Mouse (Mus musculus) midbrain, postnatal 0 days (tissue): ENCODE results near the gene Fbxo44. TPM values are rescaled to one million over a fixed set of nuclear protein-coding genes. Genes with fewer than 3 reads are reported as not detected.
A peak's percentile ranks its signal among the peaks of the same experiment; 100 is the strongest.

ENCODE experiments used
- ATAC-seq: fragments of 200-750 bp; cut with Nextera tagmentation; 2 replicates; pipeline ENCODE4 v1.8.0; 2017; ENCODE audit warnings: moderate number of reproducible peaks, mild to moderate bottlenecking, moderate TSS enrichment, moderate library complexity; ENCODE audit not compliant: low FRiP score
- DNase-seq: peaks from one replicate; pipeline ENCODE4 v3.0.0-alpha.2; 2015; ENCODE audit warnings: low spot score
- H3K27ac ChIP-seq: fragments of 300-500 bp; sonication (generic); 2 replicates; pipeline ENCODE4 v1.5.1; 2014; ENCODE audit warnings: low read depth, mild to moderate bottlenecking, low read length, mixed read lengths
- H3K27me3 ChIP-seq: fragments of 300-500 bp; sonication (generic); 2 replicates; pipeline ENCODE4 v1.6.1; 2014; ENCODE audit warnings: low read length, control low read depth, mixed read lengths; ENCODE audit not compliant: insufficient read depth
- H3K36me3 ChIP-seq: fragments of 300-500 bp; sonication (generic); 2 replicates; pipeline ENCODE4 v1.6.1; 2014; ENCODE audit warnings: low read length, control low read depth, mixed read lengths; ENCODE audit not compliant: insufficient read depth
- H3K4me1 ChIP-seq: fragments of 300-500 bp; sonication (generic); 2 replicates; pipeline ENCODE4 v1.6.1; 2014; ENCODE audit warnings: mild to moderate bottlenecking, control low read depth, antibody characterized with exemption, low read length, mixed read lengths; ENCODE audit not compliant: insufficient read depth
- H3K4me2 ChIP-seq: fragments of 300-500 bp; sonication (generic); 2 replicates; pipeline ENCODE4 v1.6.1; 2014; ENCODE audit warnings: low read depth, mild to moderate bottlenecking, low read length, mixed read lengths; ENCODE audit not compliant: poor library complexity, severe bottlenecking
- H3K4me3 ChIP-seq: fragments of 300-500 bp; sonication (generic); 2 replicates; pipeline ENCODE4 v1.5.1; 2014; ENCODE audit warnings: low read depth, mild to moderate bottlenecking, low read length, moderate library complexity
- H3K9ac ChIP-seq: fragments of 300-500 bp; sonication (generic); replicated peaks from 2 replicates; pipeline ENCODE4 v1.6.1; 2014; ENCODE audit warnings: mild to moderate bottlenecking, low read length, moderate library complexity, mixed read lengths; ENCODE audit not compliant: poor library complexity, severe bottlenecking
- H3K9me3 ChIP-seq: fragments of 300-500 bp; sonication (generic); 2 replicates; pipeline ENCODE4 v1.6.1; 2016; ENCODE audit warnings: low read length, control low read depth
- CTCF ChIP-seq: IDR thresholded peaks from 2 replicates; pipeline ENCODE4 v1.5.1; 2016; ENCODE audit warnings: antibody characterized with exemption, mild to moderate bottlenecking
- WGBS: fragments of 180-500 bp; shearing (Covaris S2); extraction: QIAGEN DNeasy Blood & Tissue Kit; methylation state at CpG from one replicate; pipeline ENCODE4 v1.1.7; 2014; 5-methylcytosine and 5-hydroxymethylcytosine counted together
- polyA plus RNA-seq: library from polyadenylated mRNA; unstranded; fragments of >200 nt; fragmentation: Nextera tagmentation; extraction: Ambion mirVana; gene quantifications from 2 replicates; pipeline ENCODE4 v1.2.1, GENCODE M21; 2015
- total RNA-seq: library from RNA; depleted of rRNA; stranded (reverse); fragments of >200 nt; gene quantifications from 2 replicates; pipeline ENCODE4 v1.2.3, GENCODE M21; 2014; rRNA removed

Fbxo44 gene
- 169 and 189 TPM in 2 replicates for total RNA-seq
- 107 and 116 TPM in 2 replicates for polyA plus RNA-seq

- Histone ChIP-seq H3K27me3 (peaks cover 23% of the 10 kb centered on the region), H3K4me1 (peaks cover 14% of the 10 kb centered on the region), H3K27ac (peak within 1 kb of the TSS; percentile 87), H3K9me3 (no peaks in the 10 kb centered on the region), H3K4me2 (peak within 1 kb of the TSS; percentile 92), H3K9ac (peak within 1 kb of the TSS; percentile 89), H3K36me3 (peaks cover 14% of the 10 kb centered on the region), H3K4me3 (peak within 1 kb of the TSS; percentile 75)
- WGBS = under 1% methylated on average over 43 of the region's 43 CpGs
- TF ChIP-seq CTCF = peak; percentile 30
- peak; percentile 71 for DNase-seq
- peak; percentile 33 for ATAC-seq
Observed at GRCm38 (mm10) chr4:148160436-148161390, at the start of gene Fbxo44, which contains the start of gene Fbxo2. TSS of gene Fbxo44 (minus strand) at chr4:148160482. TSS of gene Fbxo2 (plus strand) at chr4:148160621.

- Histone ChIP-seq H3K9ac (no peak overlapping the region), H3K4me3 (no peak overlapping the region), H3K27ac (no peak overlapping the region), H3K4me2 (no peak overlapping the region), H3K27me3 (no peaks in the 10 kb centered on the region), H3K9me3 (no peaks in the 10 kb centered on the region), H3K4me1 (no peaks in the 10 kb centered on the region), H3K36me3 (no peaks in the 10 kb centered on the region)
- TF ChIP-seq CTCF = no peak
- ATAC-seq = no peak
- DNase-seq = no peak
- WGBS = 37% methylated on average over 6 of the region's 6 CpGs
Observed at GRCm38 (mm10) chr4:148204873-148205232, 44.6 kb upstream of the Fbxo44 start.

- H3K9me3 ChIP-seq = no peaks in the 10 kb centered on the region
- no peaks in the 10 kb centered on the region for H3K4me1 ChIP-seq
- DNase-seq (no peak), ATAC-seq (no peak)
- no peaks in the 10 kb centered on the region for H3K27me3 ChIP-seq
- H3K27ac ChIP-seq = no peak overlapping the region
- whole genome bisulfite sequencing = 38% methylated on average over 15 of the region's 15 CpGs
- H3K4me2 ChIP-seq = no peak overlapping the region
- H3K9ac ChIP-seq = no peak overlapping the region
- H3K4me3 ChIP-seq = no peak overlapping the region
- no peak for TF ChIP-seq CTCF
- H3K36me3 ChIP-seq = no peaks in the 10 kb centered on the region
Observed at GRCm38 (mm10) chr4:148204061-148204872, 44.0 kb upstream of the Fbxo44 start.

- TF ChIP-seq CTCF = no peak
- Histone ChIP-seq H3K27me3 (no peaks in the 10 kb centered on the region), H3K4me2 (no peak overlapping the region), H3K27ac (no peak overlapping the region), H3K4me1 (no peaks in the 10 kb centered on the region), H3K4me3 (no peak overlapping the region), H3K36me3 (no peaks in the 10 kb centered on the region), H3K9ac (no peak overlapping the region), H3K9me3 (no peaks in the 10 kb centered on the region)
- no peak for DNase-seq
- 95% methylated on average over 2 of the region's 2 CpGs for WGBS
- no peak for ATAC-seq
Observed at GRCm38 (mm10) chr4:148203557-148203956, 43.3 kb upstream of the Fbxo44 start.

- H3K27me3 ChIP-seq = no peaks in the 10 kb centered on the region
- TF ChIP-seq CTCF = no peak
- ATAC-seq (no peak), DNase-seq (no peak)
- H3K4me2 ChIP-seq = no peak overlapping the region
- no peaks in the 10 kb centered on the region for H3K36me3 ChIP-seq
- H3K4me3 ChIP-seq = no peak overlapping the region
- 37% methylated on average over 10 of the region's 10 CpGs for WGBS
- H3K4me1 ChIP-seq = no peaks in the 10 kb centered on the region
- no peak overlapping the region for H3K9ac ChIP-seq
- no peaks in the 10 kb centered on the region for H3K9me3 ChIP-seq
- H3K27ac ChIP-seq = no peak overlapping the region
Observed at GRCm38 (mm10) chr4:148198721-148199120, 38.4 kb upstream of the Fbxo44 start.
